Mouse (Mus musculus) hindbrain, embryonic 14.5 days (tissue): ENCODE results near the gene Atp1b1. TPM values are rescaled to one million over a fixed set of nuclear protein-coding genes. Genes with fewer than 3 reads are reported as not detected.

Experiments used
- ATAC-seq: fragments of 200-750 bp; cut with Nextera tagmentation; 2 replicates; pipeline ENCODE4 v1.8.0; 2017; ENCODE audit warnings: moderate number of reproducible peaks, mild to moderate bottlenecking, moderate TSS enrichment, moderate library complexity; ENCODE audit not compliant: low FRiP score
- DNase-seq: peaks from one replicate; pipeline ENCODE4 v3.0.0-alpha.2; 2015; ENCODE audit warnings: low spot score
- H3K27ac ChIP-seq: fragments of 300-500 bp; sonication (generic); 2 replicates; pipeline ENCODE4 v1.5.1; 2014; ENCODE audit warnings: mild to moderate bottlenecking, moderate library complexity
- H3K27me3 ChIP-seq: fragments of 300-500 bp; sonication (generic); 2 replicates; pipeline ENCODE4 v1.6.1; 2014; ENCODE audit warnings: mild to moderate bottlenecking, low read length, mixed read lengths; ENCODE audit not compliant: control insufficient read depth, insufficient read depth
- H3K36me3 ChIP-seq: fragments of 300-500 bp; sonication (generic); replicated peaks from 2 replicates; pipeline ENCODE4 v1.6.1; 2014; ENCODE audit not compliant: control insufficient read depth, insufficient read depth
- H3K4me1 ChIP-seq: fragments of 300-500 bp; sonication (generic); replicated peaks from 2 replicates; pipeline ENCODE4 v1.6.1; 2014; ENCODE audit warnings: antibody characterized with exemption, low read length, mixed read lengths; ENCODE audit not compliant: control insufficient read depth, insufficient read depth
- H3K4me2 ChIP-seq: fragments of 300-500 bp; sonication (generic); replicated peaks from 2 replicates; pipeline ENCODE4 v1.6.1; 2014; ENCODE audit warnings: mild to moderate bottlenecking, moderate library complexity
- H3K4me3 ChIP-seq: fragments of 300-500 bp; sonication (generic); replicated peaks from 2 replicates; pipeline ENCODE4 v1.5.1; 2014; ENCODE audit warnings: mild to moderate bottlenecking, low read length
- H3K9ac ChIP-seq: fragments of 300-500 bp; sonication (generic); 2 replicates; pipeline ENCODE4 v1.6.1; 2014
- H3K9me3 ChIP-seq: fragments of 300-500 bp; sonication (generic); 2 replicates; pipeline ENCODE4 v1.6.1; 2016; ENCODE audit warnings: low read length; ENCODE audit not compliant: control insufficient read depth
- WGBS: fragments of 180-500 bp; shearing (Covaris S2); extraction: QIAGEN DNeasy Blood & Tissue Kit; methylation state at CpG from one replicate; pipeline ENCODE4 v1.1.7; 2014; 5-methylcytosine and 5-hydroxymethylcytosine counted together
- polyA plus RNA-seq: library from polyadenylated mRNA; unstranded; fragments of >200 nt; fragmentation: Nextera tagmentation; extraction: Ambion mirVana; gene quantifications from 2 replicates; pipeline ENCODE4 v1.2.1, GENCODE M21; 2014

Atp1b1 gene
- polyA plus RNA-seq, 1 experiment from 2014 or later: 237 TPM

DNA sequence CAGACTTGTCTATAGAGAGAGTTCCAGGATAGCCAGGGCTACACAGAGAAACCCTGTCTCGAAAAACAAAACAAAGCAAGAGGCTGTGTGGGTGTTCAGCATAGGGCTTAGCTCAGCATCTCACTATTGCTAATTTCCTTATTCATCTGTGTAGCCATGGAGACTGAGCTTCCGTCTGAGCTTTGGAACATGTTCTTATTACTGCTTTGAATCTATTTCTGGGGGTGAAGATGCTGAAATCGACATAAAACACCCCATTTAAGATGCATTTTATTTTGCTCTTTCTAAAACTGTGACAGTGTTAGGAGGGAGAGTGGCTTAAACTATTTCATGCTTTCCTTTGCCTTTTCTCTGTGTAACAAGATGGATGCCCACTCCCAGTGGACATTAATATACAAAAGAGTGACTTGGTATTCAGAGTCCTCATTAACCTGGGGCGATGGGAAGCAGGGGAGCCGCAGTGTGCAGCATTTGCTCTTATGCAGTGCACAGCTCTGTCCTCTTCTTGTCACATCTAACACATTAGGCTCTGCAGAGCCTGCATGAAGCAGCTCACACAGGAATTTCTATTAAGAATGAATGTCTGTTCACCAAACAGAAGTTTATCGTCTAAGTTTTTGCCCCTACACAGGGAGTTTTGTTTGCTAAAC lies 62.9 kb downstream of the Atp1b1 start:
- H3K27me3 ChIP-seq: no peaks in the 10 kb centered on the region
- no peaks in the 10 kb centered on the region for H3K36me3 ChIP-seq
- ATAC-seq (peak; percentile 82), DNase-seq (peak; percentile 55)
- WGBS: 22% methylated on average over 6 of the region's 6 CpGs
- no peak overlapping the region for H3K4me3 ChIP-seq
- no peak overlapping the region for H3K4me2 ChIP-seq
- H3K9ac ChIP-seq: peak overlapping the region; percentile 18; the same call in 1 of the 2 replicates
- H3K9me3 ChIP-seq: no peaks in the 10 kb centered on the region
- H3K4me1 ChIP-seq: peaks cover 25% of the 10 kb centered on the region
- peak overlapping the region; percentile 83 for H3K27ac ChIP-seq

DNA sequence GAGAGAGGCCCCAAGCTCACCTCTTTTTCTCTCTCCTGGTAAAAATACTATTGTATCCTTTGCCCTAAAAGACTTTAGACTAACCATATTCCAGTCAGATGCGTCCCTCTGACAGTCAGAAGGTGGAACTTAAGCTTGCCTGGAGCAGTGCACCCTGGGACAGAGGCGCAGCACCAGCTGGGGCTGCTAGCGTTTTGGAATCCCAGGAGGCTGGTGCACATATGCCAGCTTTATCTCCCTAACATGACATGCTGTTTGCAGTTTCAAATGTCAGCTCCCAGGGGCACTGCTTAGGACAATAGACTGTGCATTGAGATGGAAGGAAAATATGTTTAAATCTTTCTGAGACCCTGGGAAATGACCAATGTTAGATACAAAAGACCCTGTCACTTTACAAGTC lies 66.0 kb downstream of the Atp1b1 start:
- WGBS: 23% methylated on average over 3 of the region's 3 CpGs
- no peaks in the 10 kb centered on the region for H3K36me3 ChIP-seq
- peak; percentile 65; the same call in 1 of the 2 replicates for ATAC-seq

DNA sequence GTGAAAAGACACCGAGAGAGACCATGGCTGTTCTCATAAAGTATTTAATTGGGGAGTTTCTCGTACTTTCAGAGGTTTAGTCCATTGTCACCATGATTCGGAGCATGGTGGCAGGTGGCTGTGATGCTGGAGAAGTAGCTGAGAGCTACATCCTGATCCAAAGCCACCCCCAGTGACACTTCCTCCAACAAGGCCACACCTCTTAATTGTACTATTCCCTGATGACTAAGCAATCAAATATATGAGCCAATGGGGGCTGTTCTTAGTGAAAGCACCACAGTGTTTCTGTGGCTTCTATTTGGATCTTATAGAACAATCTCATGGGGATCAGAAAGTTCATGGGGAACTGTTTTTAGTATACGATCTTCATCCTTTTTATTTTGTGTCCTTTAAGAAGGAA lies 68.4 kb downstream of the Atp1b1 start:
- DNase-seq (no peak), ATAC-seq (no peak)
- Histone ChIP-seq H3K9me3 (no peaks in the 10 kb centered on the region), H3K27ac (no peak overlapping the region), H3K9ac (no peak overlapping the region), H3K27me3 (no peaks in the 10 kb centered on the region), H3K4me2 (no peak overlapping the region), H3K36me3 (no peaks in the 10 kb centered on the region), H3K4me3 (no peak overlapping the region), H3K4me1 (peaks cover 6% of the 10 kb centered on the region; the same call in 1 of the 2 replicates)
- WGBS: 94% methylated on average over 4 of the region's 4 CpGs

More for the DNA sequence above, 66.0 kb downstream of the Atp1b1 start:
- H3K9me3 ChIP-seq: no peaks in the 10 kb centered on the region
- DNase-seq: no peak
- no peak overlapping the region for H3K9ac ChIP-seq
- no peak overlapping the region for H3K4me2 ChIP-seq
- no peak overlapping the region for H3K27ac ChIP-seq
- peaks cover 19% of the 10 kb centered on the region for H3K4me1 ChIP-seq
- no peak overlapping the region for H3K4me3 ChIP-seq
- H3K27me3 ChIP-seq: no peaks in the 10 kb centered on the region

Other genes starting within 250 kb of the Atp1b1 start
- gene Slc19a2, start 209.3 kb downstream of the Atp1b1 start, polyA plus RNA-seq: 8.1 and 11.8 TPM in 2 replicates
- gene Ccdc181, start 182.8 kb downstream of the Atp1b1 start, polyA plus RNA-seq: 23.4 and 24.5 TPM in 2 replicates
- 25.8 and 26.2 TPM in 2 replicates for gene Nme7, start 154.2 kb downstream of the Atp1b1 start, polyA plus RNA-seq
- gene Blzf1, start 150.9 kb downstream of the Atp1b1 start, polyA plus RNA-seq: 25.8 and 29.2 TPM in 2 replicates